Mouse (Mus musculus) liver, postnatal 0 days (tissue): ENCODE results near the gene Ndp.

ENCODE experiments used
- CTCF ChIP-seq: sonication (generic); IDR thresholded peaks from 2 replicates; pipeline ENCODE4 v1.5.1; 2016; ENCODE audit warnings: antibody characterized with exemption, low read depth
- EP300 ChIP-seq: IDR thresholded peaks from 2 replicates; pipeline ENCODE4 v1.6.1; 2016; ENCODE audit warnings: antibody characterized with exemption, low read depth, mild to moderate bottlenecking

DNA sequence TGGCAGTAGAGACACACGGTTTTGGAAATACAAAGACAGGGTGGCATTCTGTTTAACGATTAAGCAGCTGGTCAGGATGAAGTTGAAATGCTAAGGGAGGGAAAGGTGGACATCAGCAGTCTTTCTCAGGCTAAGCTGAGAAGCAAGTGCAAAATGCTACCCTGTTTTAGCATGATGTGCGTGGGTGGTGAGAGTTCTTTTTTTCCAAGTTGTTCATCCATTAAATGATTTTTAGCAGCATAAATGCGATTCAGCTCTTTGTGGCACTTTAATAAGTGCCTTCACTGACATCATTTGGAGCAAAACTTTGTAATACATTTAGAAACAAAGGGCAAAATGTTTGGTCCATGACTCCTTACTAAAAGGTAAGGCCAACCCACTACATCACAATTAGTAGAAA is 337 bp upstream of the Ndp start:
- TF ChIP-seq CTCF (no peak), EP300 (no peak)
